Mouse (Mus musculus): ENCODE data around the gene Boll.

The Boll gene

DNA sequence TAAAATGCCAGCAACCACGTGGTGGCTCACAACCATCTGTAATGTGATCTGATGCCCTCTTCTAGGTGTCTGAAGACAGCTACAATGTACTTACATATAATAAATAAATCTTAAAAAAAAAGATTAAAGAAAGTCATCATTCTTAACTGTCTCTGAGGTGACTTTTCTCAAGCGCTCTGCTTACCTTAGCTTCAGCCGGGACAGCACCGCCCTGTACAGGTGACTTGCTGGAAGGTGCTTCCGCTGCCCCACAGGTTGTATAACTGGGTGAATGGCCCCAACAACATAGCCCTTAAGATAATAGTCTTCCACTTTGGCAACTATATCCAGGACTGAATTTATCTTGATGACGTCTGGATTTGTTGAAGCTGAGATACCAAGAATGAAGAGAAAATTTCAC lies 149.3 kb downstream of the Boll start:
- in situ Hi-C loops (cut with MboI; ENCODE audit: low pct_unique_long_range_greater_than_20kb in 1 of 2, low sequenced_read_pairs in 2 of 2, unreplicated experiment in 1 of 2), result no loop called here

DNA sequence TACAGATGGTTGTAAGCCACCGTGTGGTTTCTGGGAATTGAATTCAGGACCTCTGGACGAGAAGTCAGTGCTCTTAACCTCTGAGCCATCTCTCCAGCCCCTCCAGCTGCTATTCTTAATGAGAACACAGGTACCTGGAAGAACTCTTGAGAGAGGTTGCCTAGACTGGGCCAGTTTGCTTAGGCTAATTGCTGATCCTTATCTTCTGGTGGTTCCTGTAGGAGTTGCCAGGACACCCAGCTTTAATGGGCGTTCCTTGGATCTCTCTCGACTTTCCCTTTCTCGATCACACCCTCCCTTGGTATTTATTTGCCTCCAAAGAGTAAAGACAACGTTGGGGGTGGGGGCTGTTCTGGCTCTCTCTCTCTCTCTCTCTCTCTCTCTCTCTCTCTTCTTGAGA lies 149.8 kb downstream of the Boll start:
- in situ Hi-C loops (cut with MboI; ENCODE audit: low pct_unique_long_range_greater_than_20kb in 1 of 2, low sequenced_read_pairs in 2 of 2, unreplicated experiment in 1 of 2), result no loop called here

DNA sequence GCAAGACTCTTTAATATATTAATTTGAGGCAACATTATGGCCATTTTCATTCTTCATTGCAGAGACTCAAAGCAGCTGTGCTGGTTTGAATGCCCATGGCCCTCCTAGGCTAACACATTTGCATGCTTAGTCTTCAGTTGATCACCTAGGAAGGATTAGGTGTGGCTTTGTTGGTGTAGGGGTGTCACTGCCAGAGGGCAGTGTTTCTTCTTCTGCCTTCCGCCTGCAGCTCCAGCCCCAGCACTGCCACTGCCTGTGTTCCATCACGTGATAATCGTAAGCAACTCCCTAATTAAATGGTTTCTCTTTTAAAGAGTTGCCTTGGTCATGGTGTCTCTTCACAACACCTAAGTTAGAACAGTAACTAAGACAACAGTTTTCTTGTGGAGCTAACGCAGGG lies 150.5 kb downstream of the Boll start:
- in situ Hi-C loops (cut with MboI; ENCODE audit: low pct_unique_long_range_greater_than_20kb in 1 of 2, low sequenced_read_pairs in 2 of 2, unreplicated experiment in 1 of 2), result no loop called here

DNA sequence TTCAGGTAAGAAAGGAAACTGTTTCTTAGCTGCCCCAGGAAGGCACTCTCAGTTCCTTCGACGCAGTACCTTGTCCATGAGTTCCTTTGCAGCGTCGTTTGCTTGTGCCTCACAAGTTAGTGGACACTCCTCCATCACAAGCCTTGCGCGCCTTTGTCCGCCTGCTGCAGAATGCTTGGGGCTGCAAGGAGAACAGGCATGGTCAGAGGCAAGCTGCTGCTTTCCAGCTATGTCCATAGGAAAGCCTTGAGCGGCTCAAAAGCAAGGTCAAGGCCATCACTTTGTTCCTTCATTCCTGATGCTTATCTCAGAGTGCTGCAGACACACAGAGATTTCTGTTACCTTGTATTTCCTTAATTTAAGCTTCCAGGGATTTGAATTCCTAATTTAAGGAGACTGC lies 152.2 kb downstream of the Boll start:
- in situ Hi-C loops (cut with MboI; ENCODE audit: low pct_unique_long_range_greater_than_20kb in 1 of 2, low sequenced_read_pairs in 2 of 2, unreplicated experiment in 1 of 2), result no loop called here

GRCm38 (mm10) chr1:55210202-55210965 lies 152.9 kb downstream of the Boll start:
- in situ Hi-C loops (cut with MboI; ENCODE audit: low pct_unique_long_range_greater_than_20kb in 1 of 2, low sequenced_read_pairs in 2 of 2, unreplicated experiment in 1 of 2), result no loop called here

DNA sequence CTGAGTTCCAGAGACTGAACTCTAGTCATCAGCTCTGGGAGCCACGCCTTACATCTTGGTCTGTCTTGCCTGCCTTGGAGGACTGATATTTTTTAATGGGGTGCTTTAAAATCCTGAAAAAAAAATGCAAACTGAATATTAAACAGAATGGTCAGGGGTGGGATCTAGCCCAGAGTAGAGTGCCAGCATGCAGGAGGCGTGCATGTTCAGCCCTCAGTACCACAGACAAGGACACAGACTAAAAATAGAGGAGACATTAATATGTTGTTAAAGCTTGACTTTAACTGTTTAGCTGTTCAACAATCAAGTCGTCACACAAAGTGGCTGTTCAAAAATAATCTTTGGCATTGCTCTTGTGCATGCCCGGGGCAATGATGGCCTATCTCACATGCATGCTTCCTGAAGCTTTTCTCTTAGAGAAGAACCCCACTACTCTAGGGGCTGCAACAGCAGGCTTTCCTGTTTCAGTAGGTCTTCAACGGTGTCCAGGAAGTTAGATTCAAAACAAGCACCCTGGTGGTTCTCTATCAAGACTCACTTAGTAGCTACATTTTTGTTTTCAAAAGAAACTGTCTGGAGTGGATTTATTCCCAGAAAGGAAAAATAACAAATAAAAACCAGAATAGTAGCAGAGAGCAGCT lies 154.6 kb downstream of the Boll start:
- in situ Hi-C loops (cut with MboI; ENCODE audit: low pct_unique_long_range_greater_than_20kb in 1 of 2, low sequenced_read_pairs in 2 of 2, unreplicated experiment in 1 of 2), result no loop called here

GRCm38 (mm10) chr1:55207561-55207960 lies 155.7 kb downstream of the Boll start:
- in situ Hi-C loops (cut with MboI; ENCODE audit: low pct_unique_long_range_greater_than_20kb in 1 of 2, low sequenced_read_pairs in 2 of 2, unreplicated experiment in 1 of 2), result no loop called here

DNA sequence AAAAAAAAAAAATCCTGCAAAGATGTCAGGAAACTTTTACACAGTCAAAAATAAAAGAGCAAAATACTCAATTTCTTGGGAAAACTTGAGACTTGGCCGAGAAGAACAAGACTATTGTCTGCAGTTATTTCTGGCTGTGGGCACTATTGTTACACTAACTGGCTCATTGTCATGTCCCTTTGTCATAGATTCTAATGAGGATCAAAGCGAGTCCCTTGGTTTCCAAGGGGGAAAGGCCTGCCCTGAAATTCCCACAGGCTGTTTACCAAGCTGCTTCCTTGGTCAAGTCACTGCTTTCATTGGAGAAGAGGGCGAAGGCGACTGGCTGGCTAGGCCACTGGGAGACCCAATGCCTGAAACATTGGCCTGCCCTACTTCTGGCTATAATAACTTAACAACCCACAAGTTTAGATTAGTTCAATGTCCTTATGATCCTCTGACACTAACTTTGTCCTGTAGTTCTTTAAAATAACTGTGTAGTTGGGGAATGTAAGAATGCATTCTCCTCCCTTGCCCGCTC lies 157.4 kb downstream of the Boll start:
- in situ Hi-C loops (cut with MboI; ENCODE audit: low pct_unique_long_range_greater_than_20kb in 1 of 2, low sequenced_read_pairs in 2 of 2, unreplicated experiment in 1 of 2), result no loop called here

DNA sequence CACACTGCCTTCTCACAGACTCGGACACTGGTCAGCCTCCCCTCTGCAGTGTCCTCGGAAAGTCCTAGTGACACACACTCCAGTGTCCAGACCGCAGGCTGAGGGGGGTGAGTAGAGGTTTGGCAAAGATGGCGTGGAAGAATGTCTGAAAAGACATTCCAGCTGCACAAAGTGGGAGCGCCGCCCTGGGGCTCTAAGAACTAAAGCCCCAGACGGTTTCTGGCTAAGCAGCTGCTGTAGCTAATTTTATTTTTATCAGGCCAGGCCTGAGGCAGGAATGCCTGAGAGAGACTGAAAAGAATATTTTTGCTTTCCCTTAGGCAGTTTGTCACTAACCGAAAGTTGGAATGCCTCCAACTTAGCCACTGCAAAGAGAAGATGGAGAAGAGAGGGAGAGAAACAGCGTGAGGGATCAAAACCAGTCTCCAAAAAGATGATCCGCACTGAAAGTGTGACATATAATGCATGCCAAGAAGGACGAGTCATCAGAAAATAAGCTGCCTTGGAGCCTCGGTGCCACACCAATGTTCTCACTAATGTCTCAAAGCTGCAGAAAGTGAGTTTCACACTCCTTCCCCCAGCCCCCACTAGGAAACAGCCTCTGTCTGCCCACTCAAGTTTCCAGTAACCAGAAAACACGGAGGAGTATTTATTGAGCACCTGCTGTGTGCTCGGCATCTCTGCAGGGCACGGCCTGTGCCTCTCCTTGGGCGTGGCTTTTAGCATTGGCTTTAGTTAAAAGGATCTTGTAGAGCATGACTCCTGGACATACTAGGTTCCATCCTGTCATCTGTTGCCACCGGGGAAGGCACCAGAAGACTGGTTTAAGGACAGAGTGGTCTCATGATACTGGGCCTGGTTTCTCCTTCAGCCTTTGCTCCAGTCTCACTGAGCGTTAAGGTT lies 161.2 kb downstream of the Boll start:
- in situ Hi-C loops (cut with MboI; ENCODE audit: low pct_unique_long_range_greater_than_20kb in 1 of 2, low sequenced_read_pairs in 2 of 2, unreplicated experiment in 1 of 2), result no loop called here

DNA sequence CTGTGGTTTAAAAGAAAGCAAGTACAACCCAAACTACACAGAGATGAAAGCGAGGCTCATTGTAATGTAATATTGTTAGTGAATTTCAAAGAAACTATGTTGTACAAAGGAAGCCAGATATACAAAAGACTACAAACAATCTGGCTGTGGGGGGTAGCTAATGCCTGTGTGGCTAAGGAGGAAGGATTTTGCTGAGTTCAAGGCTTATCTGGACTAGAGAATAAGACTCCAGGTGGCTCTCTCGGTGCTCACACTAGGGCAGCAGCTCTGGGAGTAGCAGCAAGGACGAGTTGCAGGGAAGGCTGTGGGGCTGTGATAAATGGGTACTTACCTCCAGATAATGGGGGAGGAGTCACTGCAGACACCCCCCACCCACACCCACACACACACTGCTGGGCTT lies 164.6 kb downstream of the Boll start:
- in situ Hi-C loops (cut with MboI; ENCODE audit: low pct_unique_long_range_greater_than_20kb in 1 of 2, low sequenced_read_pairs in 2 of 2, unreplicated experiment in 1 of 2), result no loop called here

All from mouse embryonic stem cell (cell line).